Mouse (Mus musculus) lung, adult 2 months (tissue): ENCODE data around the gene Robo4. TPM values are rescaled to one million over a fixed set of nuclear protein-coding genes. Genes with fewer than 3 reads are reported as not detected.

ENCODE experiments used
- DNase-seq: peaks from one replicate; pipeline ENCODE4 v3.0.0; 2022
- H3K4me1 ChIP-seq: fragments of 200-500 bp; 2 replicates; pipeline ENCODE4 v1.6.1; 2011; ENCODE audit warnings: low read length; ENCODE audit not compliant: control insufficient read depth, insufficient read depth
- H3K4me3 ChIP-seq: fragments of 200-500 bp; replicated peaks from 2 replicates; pipeline ENCODE3; 2011; ENCODE audit warnings: low read depth, mild to moderate bottlenecking, control low read depth, low read length; ENCODE audit errors: extremely low read depth
- CTCF ChIP-seq: fragments of 200-500 bp; IDR thresholded peaks from 2 replicates; pipeline ENCODE4 v1.5.1; 2011; ENCODE audit warnings: mild to moderate bottlenecking, low read length, control low read depth; ENCODE audit not compliant: insufficient read depth
- POLR2A ChIP-seq: fragments of 200-500 bp; IDR thresholded peaks from 2 replicates; pipeline ENCODE4 v1.6.1; 2011; ENCODE audit warnings: low read depth, mild to moderate bottlenecking, control low read depth, low read length, borderline replicate concordance; ENCODE audit errors: extremely low read depth
- WGBS: fragments of 180-500 bp; shearing (Covaris S2); methylation state at CpG from one replicate; pipeline ENCODE4 v1.1.7; 2018; 5-methylcytosine and 5-hydroxymethylcytosine counted together
- polyA plus RNA-seq: library from polyadenylated mRNA; depleted of rRNA; stranded (reverse); fragments of >200 nt; gene quantifications from 2 replicates; pipeline ENCODE4 v1.2.3, GENCODE M21; 2012

Robo4 gene
- polyA plus RNA-seq, 1 experiment: 67.8 TPM

GRCm38 (mm10) chr9:37420676-37421075 lies 19.0 kb downstream of the Robo4 start:
- DNase-seq: peak; percentile 78
- under 1% methylated on average over 27 of the region's 27 CpGs for WGBS
- H3K4me1 ChIP-seq: peaks cover 2% of the 10 kb centered on the region; the same call in 1 of the 2 replicates
- TF ChIP-seq CTCF (peak; percentile 27; the same call in 1 of the 2 replicates), POLR2A (no peak)
- peak overlapping the region; percentile 7 for H3K4me3 ChIP-seq

- 30% methylated on average over 12 of the region's 12 CpGs for WGBS
- TF ChIP-seq CTCF (no peak), POLR2A (no peak)
- Histone ChIP-seq H3K4me3 (peak overlapping the region; percentile 6), H3K4me1 (peaks cover 2% of the 10 kb centered on the region; the same call in 1 of the 2 replicates)
- no peak for DNase-seq
Observed at GRCm38 (mm10) chr9:37421239-37421638, 19.5 kb downstream of the Robo4 start.

DNA sequence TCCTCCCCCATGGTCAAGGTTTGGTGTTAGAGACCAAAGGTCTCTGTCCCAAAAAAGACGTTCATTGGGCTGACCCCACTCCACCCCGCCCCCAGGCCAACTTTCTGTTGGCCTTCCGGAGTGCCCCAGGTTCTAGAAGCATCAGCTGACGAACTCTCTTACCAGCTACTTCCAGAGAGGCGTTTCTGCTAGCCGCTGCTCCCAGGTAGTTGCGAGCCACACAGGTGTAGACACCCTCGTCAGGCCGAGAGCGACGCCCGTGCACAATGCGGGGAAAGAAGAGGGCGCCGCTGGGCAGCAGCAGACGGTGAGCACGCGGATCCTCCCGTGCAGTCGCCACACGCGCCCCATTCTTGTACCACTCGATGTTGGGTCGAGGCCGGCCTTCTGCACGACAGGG lies 27.6 kb downstream of the Robo4 start:
- H3K4me1 ChIP-seq: peaks cover 9% of the 10 kb centered on the region
- no peak for DNase-seq
- TF ChIP-seq CTCF: no peak
- TF ChIP-seq POLR2A: no peak
- no peak overlapping the region for H3K4me3 ChIP-seq
- 28% methylated on average over 26 of the region's 26 CpGs for WGBS

GRCm38 (mm10) chr9:37430582-37430981 lies 28.9 kb downstream of the Robo4 start:
- no peak overlapping the region for H3K4me3 ChIP-seq

GRCm38 (mm10) chr9:37432026-37432666 lies 30.4 kb downstream of the Robo4 start:
- no peak overlapping the region for H3K4me3 ChIP-seq
- peaks cover 9% of the 10 kb centered on the region for H3K4me1 ChIP-seq
- TF ChIP-seq POLR2A (no peak), CTCF (peak; percentile 34; the same call in 1 of the 2 replicates)
- WGBS: 3% methylated on average over 16 of the region's 17 CpGs
- peak; percentile 39 for DNase-seq

More at GRCm38 (mm10) chr9:37430582-37430981, 28.9 kb downstream of the Robo4 start:
- DNase-seq: peak; percentile 84
- peaks cover 9% of the 10 kb centered on the region for H3K4me1 ChIP-seq
- no peak for TF ChIP-seq POLR2A
- peak; percentile 90 for TF ChIP-seq CTCF
- WGBS: 4% methylated on average over 12 of the region's 12 CpGs

DNA sequence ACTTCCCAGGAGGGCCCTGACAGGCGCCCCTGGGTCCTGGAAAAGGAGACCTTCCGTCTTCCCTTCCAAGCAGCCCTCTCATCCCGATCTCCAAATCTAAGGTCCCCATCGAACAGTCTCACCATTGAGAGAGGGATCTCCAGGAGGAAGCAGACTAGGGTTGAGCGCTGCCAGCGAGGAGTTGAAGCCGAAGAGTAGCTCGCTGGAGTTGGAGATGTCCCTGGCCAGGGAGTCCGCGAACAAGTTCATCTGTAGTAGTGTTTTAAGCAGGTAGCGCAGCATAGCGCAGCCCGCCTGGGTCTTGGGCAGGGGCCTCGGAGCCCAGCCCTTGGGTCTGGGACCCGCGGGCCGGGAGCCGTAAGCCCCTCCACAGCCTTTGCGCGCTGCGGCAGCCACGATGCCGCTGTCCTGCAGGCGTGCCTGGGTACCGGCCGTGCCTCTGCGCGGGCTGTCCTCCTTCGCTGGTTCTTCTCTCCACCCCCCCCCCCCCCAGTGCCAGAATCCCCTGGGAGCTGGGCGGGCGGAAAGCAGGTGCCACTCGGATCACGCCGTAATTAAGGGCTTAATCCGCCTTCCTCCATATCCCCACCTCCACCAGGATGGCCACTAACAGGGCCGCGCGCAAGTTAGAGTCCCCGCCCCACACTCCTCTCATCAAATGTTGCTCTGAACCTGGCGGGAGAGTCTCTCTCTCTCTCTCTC lies 31.2 kb downstream of the Robo4 start, which contains the start of gene Robo3:
Gene Robo3, minus strand, starts transcription at position 527 of the 702 bp plus-strand sequence.
- H3K4me3 ChIP-seq: no peak within 1 kb of the TSS
- 1% methylated on average over 40 of the region's 40 CpGs for WGBS
- no peak for DNase-seq
- H3K4me1 ChIP-seq: peaks cover 9% of the 10 kb centered on the region
- no peak for TF ChIP-seq POLR2A
- TF ChIP-seq CTCF: no peak

DNA sequence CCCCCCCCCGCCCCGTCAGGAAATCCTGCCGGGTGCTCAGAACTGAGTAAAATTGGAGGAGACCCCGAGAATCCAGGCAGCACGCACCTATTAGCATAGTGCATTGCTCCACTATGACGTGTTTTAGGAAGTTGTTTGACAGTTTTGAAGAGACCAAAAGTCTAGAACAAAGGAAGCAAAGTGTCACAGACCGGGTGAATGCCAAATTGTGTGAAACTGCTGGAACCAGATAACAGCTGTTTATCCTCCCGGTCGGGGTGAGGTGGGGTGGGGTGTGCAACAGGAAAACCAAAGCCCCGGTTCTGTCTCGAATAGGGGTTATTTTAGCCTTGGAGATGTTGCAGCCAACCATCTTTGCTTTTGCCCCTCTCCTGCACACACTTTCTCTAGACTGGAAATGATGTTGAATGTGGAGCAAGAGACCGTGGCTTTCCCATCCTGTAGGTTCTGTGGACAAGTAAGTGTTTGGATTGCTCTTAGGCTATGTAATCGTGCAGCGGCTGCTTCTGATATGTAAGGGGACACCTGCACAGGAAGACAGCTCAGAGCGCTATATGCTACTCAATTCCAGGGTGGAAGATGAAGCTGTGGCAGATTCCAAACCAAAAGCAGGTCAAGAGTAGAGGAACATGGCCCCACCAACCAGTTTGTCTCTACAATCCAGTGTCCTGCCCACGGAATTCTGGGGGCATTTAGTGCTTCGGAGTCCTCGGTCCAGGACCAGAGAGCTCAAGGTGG lies 32.3 kb downstream of the Robo4 start:
- WGBS: 3% methylated on average over 18 of the region's 18 CpGs
- Histone ChIP-seq H3K4me3 (no peak overlapping the region), H3K4me1 (peaks cover 9% of the 10 kb centered on the region)
- TF ChIP-seq CTCF: no peak
- TF ChIP-seq POLR2A: no peak
- no peak for DNase-seq

DNA sequence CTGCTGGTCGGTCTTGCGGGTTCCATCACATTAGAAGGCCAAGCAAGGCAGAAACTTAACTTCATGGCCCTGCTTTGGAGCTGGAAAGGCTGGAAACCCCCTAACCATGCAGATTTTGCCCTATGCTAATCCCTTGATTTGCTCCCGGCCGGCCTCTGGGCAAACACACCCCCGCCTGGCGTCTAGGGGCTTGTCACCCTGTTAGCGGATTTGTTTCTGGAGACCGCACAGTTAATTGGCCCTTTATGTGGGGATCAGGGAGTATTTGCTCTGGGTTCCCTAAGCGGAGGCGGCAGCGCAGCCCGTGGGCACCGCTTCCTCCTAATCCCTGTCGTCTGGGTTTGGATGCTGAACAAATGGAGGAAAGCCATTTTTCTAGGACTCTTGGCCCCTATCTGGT lies 33.2 kb downstream of the Robo4 start:
- TF ChIP-seq POLR2A: no peak
- no peak for TF ChIP-seq CTCF
- no peak for DNase-seq
- 13% methylated on average over 14 of the region's 14 CpGs for WGBS
- H3K4me3 ChIP-seq: no peak overlapping the region
- H3K4me1 ChIP-seq: peaks cover 9% of the 10 kb centered on the region

DNA sequence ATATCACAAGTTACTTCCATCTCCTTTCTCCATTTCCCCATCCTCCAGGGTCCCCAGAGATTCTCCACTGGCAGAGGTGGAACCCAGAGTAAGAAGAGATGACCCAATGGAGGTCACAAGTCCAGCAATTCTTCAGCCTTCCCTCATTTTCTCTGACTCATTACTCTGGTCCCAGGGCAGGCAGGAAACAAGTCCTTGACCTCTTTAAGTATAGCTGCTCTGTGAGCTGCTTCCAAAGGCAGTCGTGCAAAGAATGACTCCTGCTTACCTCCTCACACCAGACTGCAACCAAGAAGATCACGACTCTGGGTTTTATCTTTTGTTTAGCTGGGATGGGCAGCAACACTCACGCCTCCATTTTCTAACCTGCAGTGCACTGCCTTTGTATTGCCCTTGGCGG lies 33.9 kb downstream of the Robo4 start:
- 16% methylated on average over 4 of the region's 4 CpGs for WGBS
- no peak overlapping the region for H3K4me3 ChIP-seq
- peaks cover 9% of the 10 kb centered on the region for H3K4me1 ChIP-seq
- TF ChIP-seq POLR2A: no peak
- no peak for TF ChIP-seq CTCF
- DNase-seq: no peak
